Mouse (Mus musculus) spleen, adult 2 months (tissue): ENCODE data around the gene P2rx2. TPM values are rescaled to one million over a fixed set of nuclear protein-coding genes. Genes with fewer than 3 reads are reported as not detected.

Experiments
- DNase-seq, 2 experiments: peaks; one replicate each; pipeline versions ENCODE4 v3.0.0 to v3.0.0-alpha.2; 2012 to 2021; ENCODE audit warnings: low spot score in 2 of 2, low read depth in 1 of 2
- H3K27ac ChIP-seq: fragments of 200-500 bp; 2 replicates; pipeline ENCODE4 v1.5.1; 2012; ENCODE audit warnings: low read length, inconsistent platforms; ENCODE audit not compliant: insufficient read depth
- H3K27me3 ChIP-seq: fragments of 200-500 bp; 2 replicates; pipeline ENCODE4 v1.6.1; 2012; ENCODE audit warnings: mild to moderate bottlenecking, moderate library complexity, low read length, inconsistent platforms; ENCODE audit not compliant: control insufficient read depth, insufficient read depth
- H3K36me3 ChIP-seq: fragments of 200-500 bp; 2 replicates; pipeline ENCODE4 v1.6.1; 2012; ENCODE audit warnings: mild to moderate bottlenecking, low read length, inconsistent platforms; ENCODE audit not compliant: control insufficient read depth, insufficient read depth
- H3K4me1 ChIP-seq: fragments of 200-500 bp; 2 replicates; pipeline ENCODE4 v1.6.1; 2011; ENCODE audit warnings: inconsistent platforms; ENCODE audit not compliant: control insufficient read depth, insufficient read depth, insufficient read length
- H3K4me3 ChIP-seq: fragments of 200-500 bp; 2 replicates; pipeline ENCODE4 v1.5.1; 2011; ENCODE audit warnings: mild to moderate bottlenecking, inconsistent platforms; ENCODE audit not compliant: insufficient read depth, insufficient read length; ENCODE audit errors: extremely low read depth
- CTCF ChIP-seq: fragments of 200-500 bp; IDR thresholded peaks from 2 replicates; pipeline ENCODE4 v1.5.1; 2011; ENCODE audit warnings: mild to moderate bottlenecking, inconsistent platforms; ENCODE audit not compliant: insufficient read depth, insufficient read length, insufficient replicate concordance; ENCODE audit errors: extremely low read depth
- POLR2A ChIP-seq: fragments of 200-500 bp; IDR thresholded peaks from 2 replicates; pipeline ENCODE4 v1.6.1; 2011; ENCODE audit warnings: low read depth, low read length, inconsistent platforms
- WGBS: fragments of 180-500 bp; shearing (Covaris S2); methylation state at CpG from one replicate; pipeline ENCODE4 v1.1.7; 2018; 5-methylcytosine and 5-hydroxymethylcytosine counted together
- polyA plus RNA-seq: library from polyadenylated mRNA; depleted of rRNA; stranded (reverse); fragments of >200 nt; gene quantifications from 2 replicates; pipeline ENCODE4 v1.2.3, GENCODE M21; 2012

The P2rx2 gene
- polyA plus RNA-seq, 1 experiment = 0.41 TPM

- H3K36me3 ChIP-seq = no peaks in the 10 kb centered on the region
- 7% methylated on average over 28 of the region's 28 CpGs for WGBS
- TF ChIP-seq CTCF (no peak), POLR2A (no peak)
- H3K27me3 ChIP-seq = no peaks in the 10 kb centered on the region
- peaks cover 6% of the 10 kb centered on the region for H3K4me1 ChIP-seq
- H3K4me3 ChIP-seq = peak overlapping the region; percentile 48; the same call in 1 of the 2 replicates
- H3K27ac ChIP-seq = no peak overlapping the region
- no peak for DNase-seq
Measured at GRCm38 (mm10) chr5:110362813-110363178, 19.8 kb upstream of the P2rx2 start.

GRCm38 (mm10) chr5:110361465-110361864, 18.5 kb upstream of the P2rx2 start:
- 91% methylated on average over 6 of the region's 6 CpGs for WGBS
- Histone ChIP-seq H3K27me3 (no peaks in the 10 kb centered on the region), H3K4me3 (no peak overlapping the region), H3K36me3 (no peaks in the 10 kb centered on the region), H3K27ac (no peak overlapping the region), H3K4me1 (peaks cover 6% of the 10 kb centered on the region)
- no peak for DNase-seq
- TF ChIP-seq CTCF = no peak
- no peak for TF ChIP-seq POLR2A

- no peaks in the 10 kb centered on the region for H3K27me3 ChIP-seq
- H3K27ac ChIP-seq = no peak overlapping the region
- DNase-seq = peak; percentile 48 to 69
- WGBS = 44% methylated on average over 9 of the region's 9 CpGs
- TF ChIP-seq POLR2A (no peak), CTCF (peak; percentile 71; the same call in 1 of the 2 replicates)
- no peaks in the 10 kb centered on the region for H3K36me3 ChIP-seq
- H3K4me3 ChIP-seq = no peak overlapping the region
- H3K4me1 ChIP-seq = no peaks in the 10 kb centered on the region
Measured at GRCm38 (mm10) chr5:110357531-110358179, 14.6 kb upstream of the P2rx2 start.

GRCm38 (mm10) chr5:110354716-110355115, 11.7 kb upstream of the P2rx2 start:
- Histone ChIP-seq H3K27me3 (no peaks in the 10 kb centered on the region), H3K4me3 (no peak overlapping the region), H3K4me1 (no peaks in the 10 kb centered on the region), H3K36me3 (no peaks in the 10 kb centered on the region), H3K27ac (no peak overlapping the region)
- 16% methylated on average over 7 of the region's 7 CpGs for WGBS
- DNase-seq = no peak
- peak; percentile 7; the same call in 1 of the 2 replicates for TF ChIP-seq CTCF
- no peak for TF ChIP-seq POLR2A

GRCm38 (mm10) chr5:110347006-110347405, 4.0 kb upstream of the P2rx2 start:
- no peak for DNase-seq
- H3K27me3 ChIP-seq = peaks cover 8% of the 10 kb centered on the region; the same call in 1 of the 2 replicates
- H3K4me3 ChIP-seq = no peak overlapping the region
- TF ChIP-seq CTCF = no peak
- no peak for TF ChIP-seq POLR2A
- WGBS = 62% methylated on average over 8 of the region's 8 CpGs
- no peak overlapping the region for H3K27ac ChIP-seq
- H3K4me1 ChIP-seq = no peaks in the 10 kb centered on the region; the same call in 1 of the 2 replicates
- no peaks in the 10 kb centered on the region for H3K36me3 ChIP-seq

- TF ChIP-seq POLR2A (no peak), CTCF (no peak)
- H3K27me3 ChIP-seq = peaks cover 8% of the 10 kb centered on the region; the same call in 1 of the 2 replicates
- no peaks in the 10 kb centered on the region for H3K36me3 ChIP-seq
- no peaks in the 10 kb centered on the region; the same call in 1 of the 2 replicates for H3K4me1 ChIP-seq
- H3K4me3 ChIP-seq = no peak overlapping the region
- DNase-seq = no peak
- no peak overlapping the region for H3K27ac ChIP-seq
- 45% methylated on average over 4 of the region's 4 CpGs for WGBS
Measured at GRCm38 (mm10) chr5:110345553-110345952, 2.5 kb upstream of the P2rx2 start.

GRCm38 (mm10) chr5:110344524-110344923, 1.5 kb upstream of the P2rx2 start, which contains the start of gene Lrcol1:
Gene Lrcol1, plus strand, starts transcription at chr5:110344730.
- WGBS = 74% methylated on average over 4 of the region's 4 CpGs
- no peak within 1 kb of the TSS for H3K27ac ChIP-seq
- H3K36me3 ChIP-seq = no peaks in the 10 kb centered on the region
- TF ChIP-seq POLR2A = no peak
- no peak for TF ChIP-seq CTCF
- H3K4me3 ChIP-seq = no peak within 1 kb of the TSS
- no peak for DNase-seq
- H3K4me1 ChIP-seq = no peaks in the 10 kb centered on the region; the same call in 1 of the 2 replicates
- peaks cover 8% of the 10 kb centered on the region; the same call in 1 of the 2 replicates for H3K27me3 ChIP-seq
